Mouse (Mus musculus): ENCODE data around the gene Phex. TPM values are rescaled to one million over a fixed set of nuclear protein-coding genes. Genes with fewer than 3 reads are reported as not detected.

Phex gene
- total RNA-seq, 1 experiment from 2014 or later = 0.58 TPM

DNA sequence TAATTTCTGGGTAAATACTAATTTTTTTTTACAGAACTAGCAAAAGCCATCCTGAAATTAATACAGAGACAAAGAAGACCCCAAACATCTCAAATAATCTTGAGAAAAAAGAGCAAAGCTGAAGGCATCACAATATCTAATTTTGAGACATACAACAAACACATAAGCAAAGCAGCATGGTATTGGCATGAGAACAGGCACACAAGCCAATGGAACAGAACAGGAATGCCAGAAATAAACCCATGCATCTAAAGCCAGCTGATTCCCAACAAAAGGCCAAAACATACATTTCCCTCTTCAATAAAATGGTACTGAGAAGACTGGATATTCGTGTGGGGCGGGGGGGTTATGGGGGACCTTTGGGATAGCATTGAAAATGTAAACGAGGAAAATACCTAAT lies 90.7 kb downstream of the Phex start:
- ATAC-seq (ENCODE audit: extremely low read depth, insufficient number of reproducible peaks, low FRiP score, poor library complexity, severe bottlenecking) = no peak

- ATAC-seq (ENCODE audit: extremely low read depth, insufficient number of reproducible peaks, low FRiP score, poor library complexity, severe bottlenecking) = no peak
These were observed 104.8 kb downstream of the Phex start for GRCm38 (mm10) chrX:157310331-157310730.

GRCm38 (mm10) chrX:157308171-157308570 lies 106.9 kb downstream of the Phex start:
- ATAC-seq (ENCODE audit: extremely low read depth, insufficient number of reproducible peaks, low FRiP score, poor library complexity, severe bottlenecking) = no peak

GRCm38 (mm10) chrX:157307411-157307810 lies 107.7 kb downstream of the Phex start:
- ATAC-seq (ENCODE audit: extremely low read depth, insufficient number of reproducible peaks, low FRiP score, poor library complexity, severe bottlenecking) = no peak

GRCm38 (mm10) chrX:157306796-157307405 lies 108.2 kb downstream of the Phex start:
- ATAC-seq (ENCODE audit: extremely low read depth, insufficient number of reproducible peaks, low FRiP score, poor library complexity, severe bottlenecking) = no peak

DNA sequence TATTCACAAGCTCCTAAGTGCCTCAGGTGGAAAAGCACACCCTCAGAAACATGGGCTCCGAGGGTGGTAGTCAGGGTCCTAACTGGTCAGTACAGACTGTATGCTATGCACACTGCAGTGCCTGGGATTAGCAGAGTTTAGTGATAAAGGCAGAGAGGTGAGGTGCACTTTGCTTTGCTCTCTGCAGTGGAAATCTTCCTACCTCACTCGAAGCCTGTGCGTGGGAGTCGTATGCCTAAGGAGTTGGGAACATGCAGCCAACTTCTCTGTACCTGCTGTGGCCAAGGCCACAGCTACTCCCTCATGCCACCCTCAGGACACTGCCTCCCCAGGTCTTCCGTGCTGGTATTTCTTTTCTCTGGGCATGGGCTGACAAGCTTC lies 109.3 kb downstream of the Phex start:
- no peak for ATAC-seq (ENCODE audit: extremely low read depth, insufficient number of reproducible peaks, low FRiP score, poor library complexity, severe bottlenecking)

- no peak for ATAC-seq (ENCODE audit: extremely low read depth, insufficient number of reproducible peaks, low FRiP score, poor library complexity, severe bottlenecking)
These were observed 109.8 kb downstream of the Phex start for GRCm38 (mm10) chrX:157305193-157305851.

- no peak for ATAC-seq (ENCODE audit: extremely low read depth, insufficient number of reproducible peaks, low FRiP score, poor library complexity, severe bottlenecking)
These were observed 122.7 kb downstream of the Phex start for GRCm38 (mm10) chrX:157292411-157292810.

GRCm38 (mm10) chrX:157276581-157276980 lies 138.5 kb downstream of the Phex start:
- ATAC-seq (ENCODE audit: extremely low read depth, insufficient number of reproducible peaks, low FRiP score, poor library complexity, severe bottlenecking) = no peak

GRCm38 (mm10) chrX:157273291-157273690 lies 141.8 kb downstream of the Phex start:
- ATAC-seq (ENCODE audit: extremely low read depth, insufficient number of reproducible peaks, low FRiP score, poor library complexity, severe bottlenecking) = no peak

DNA sequence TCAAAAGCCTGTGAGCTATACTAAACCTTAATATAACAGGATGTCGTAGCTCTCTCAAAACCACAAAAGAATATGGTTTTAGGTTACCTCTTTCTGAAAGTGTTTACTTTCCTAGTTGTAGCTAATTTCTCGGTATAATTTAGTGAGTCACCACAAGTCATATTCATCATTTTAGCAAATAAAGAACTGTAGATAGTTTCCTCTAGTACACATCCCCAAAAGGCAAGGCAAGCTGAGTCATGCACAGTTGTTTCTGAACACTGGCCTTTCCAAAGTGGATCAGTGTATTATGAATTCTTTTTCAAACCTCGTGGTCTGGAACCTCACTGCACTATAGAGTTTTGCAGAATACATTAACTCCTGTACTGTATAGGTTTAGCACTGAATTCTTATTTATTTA lies 143.5 kb downstream of the Phex start:
- no peak for ATAC-seq (ENCODE audit: extremely low read depth, insufficient number of reproducible peaks, low FRiP score, poor library complexity, severe bottlenecking)

DNA sequence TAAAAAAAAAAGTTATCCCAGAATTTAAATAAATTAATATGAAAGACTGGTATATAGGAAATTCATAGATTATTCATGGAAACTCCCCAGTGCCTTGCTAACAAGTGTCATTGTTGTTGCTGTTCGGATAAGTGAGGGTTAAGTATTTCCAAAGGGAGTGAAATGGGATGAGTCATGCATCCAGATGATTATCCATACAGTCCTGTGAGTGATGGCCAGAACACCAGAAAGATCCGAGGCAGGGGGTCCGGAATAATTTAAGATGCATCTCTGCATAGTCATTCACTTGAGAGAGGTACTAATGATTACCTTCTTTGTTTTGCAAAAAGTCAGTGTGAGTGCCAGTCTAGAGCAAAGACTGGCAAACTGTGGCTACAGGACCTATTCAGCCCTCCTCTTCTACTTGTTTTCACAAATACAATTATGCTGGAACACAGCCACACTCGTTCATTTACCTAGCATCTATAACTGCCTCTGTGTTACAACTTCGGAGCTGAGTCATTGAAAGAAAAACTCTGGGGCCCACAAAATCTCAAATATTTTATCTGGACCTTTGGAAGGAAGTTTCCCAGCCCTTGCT lies 145.3 kb downstream of the Phex start:
- ATAC-seq (ENCODE audit: extremely low read depth, insufficient number of reproducible peaks, low FRiP score, poor library complexity, severe bottlenecking) = no peak

DNA sequence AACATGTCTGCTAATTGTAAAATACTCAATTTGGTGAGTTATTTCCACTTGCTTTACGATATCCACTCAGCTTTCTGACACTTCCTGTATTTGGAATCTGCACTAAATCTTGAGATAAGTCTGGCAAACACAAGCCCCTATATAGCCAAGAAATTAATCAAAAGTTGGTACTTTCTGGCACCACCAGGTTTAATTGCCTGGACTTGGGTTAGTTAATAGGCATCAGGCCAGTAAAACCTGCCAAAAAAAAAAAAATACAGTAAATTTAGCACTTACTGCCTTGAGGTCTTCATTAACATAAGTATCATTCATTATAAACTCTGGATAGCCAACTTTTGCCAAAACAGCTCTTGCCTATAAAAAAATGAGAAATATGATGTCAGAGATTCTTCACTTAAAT lies 147.0 kb downstream of the Phex start:
- no peak for ATAC-seq (ENCODE audit: extremely low read depth, insufficient number of reproducible peaks, low FRiP score, poor library complexity, severe bottlenecking)

- no peak for ATAC-seq (ENCODE audit: extremely low read depth, insufficient number of reproducible peaks, low FRiP score, poor library complexity, severe bottlenecking)
These were observed 212.4 kb downstream of the Phex start for GRCm38 (mm10) chrX:157202736-157203135.

- no peak for ATAC-seq (ENCODE audit: extremely low read depth, insufficient number of reproducible peaks, low FRiP score, poor library complexity, severe bottlenecking)
These were observed 230.9 kb downstream of the Phex start for GRCm38 (mm10) chrX:157184167-157184566.

GRCm38 (mm10) chrX:157180845-157181244 lies 234.3 kb downstream of the Phex start:
- ATAC-seq (ENCODE audit: extremely low read depth, insufficient number of reproducible peaks, low FRiP score, poor library complexity, severe bottlenecking) = no peak

GRCm38 (mm10) chrX:157164142-157164541 lies 251.0 kb downstream of the Phex start:
- ATAC-seq (ENCODE audit: extremely low read depth, insufficient number of reproducible peaks, low FRiP score, poor library complexity, severe bottlenecking) = no peak

- no peak for ATAC-seq (ENCODE audit: extremely low read depth, insufficient number of reproducible peaks, low FRiP score, poor library complexity, severe bottlenecking)
These were observed 251.7 kb downstream of the Phex start for GRCm38 (mm10) chrX:157163394-157163793.

GRCm38 (mm10) chrX:157144675-157145074 lies 270.4 kb downstream of the Phex start:
- ATAC-seq (ENCODE audit: extremely low read depth, insufficient number of reproducible peaks, low FRiP score, poor library complexity, severe bottlenecking) = no peak

DNA sequence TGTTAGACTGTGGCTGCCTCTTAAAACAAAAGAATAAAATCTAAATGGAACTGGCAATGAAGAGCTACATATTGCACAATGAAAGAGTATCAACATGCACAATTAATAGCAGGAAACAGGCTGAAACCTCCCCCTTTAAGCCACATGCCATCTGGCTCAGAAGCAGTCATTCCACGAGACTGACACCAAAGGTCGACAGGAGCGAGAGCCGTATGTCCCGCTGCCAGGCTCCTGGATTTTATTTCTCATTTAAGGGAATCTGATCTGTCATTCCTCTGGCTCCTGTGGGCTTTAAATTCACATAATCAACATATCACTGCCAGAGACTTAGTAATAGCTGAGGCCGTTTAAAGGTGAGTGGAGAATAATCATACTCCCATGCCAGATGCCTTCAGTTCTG lies 275.5 kb downstream of the Phex start:
- no peak for ATAC-seq (ENCODE audit: extremely low read depth, insufficient number of reproducible peaks, low FRiP score, poor library complexity, severe bottlenecking)

All from neutrophil, adult 5-6 weeks (primary cell).